Mouse (Mus musculus): ENCODE data around the gene Glrx5.

DNA sequence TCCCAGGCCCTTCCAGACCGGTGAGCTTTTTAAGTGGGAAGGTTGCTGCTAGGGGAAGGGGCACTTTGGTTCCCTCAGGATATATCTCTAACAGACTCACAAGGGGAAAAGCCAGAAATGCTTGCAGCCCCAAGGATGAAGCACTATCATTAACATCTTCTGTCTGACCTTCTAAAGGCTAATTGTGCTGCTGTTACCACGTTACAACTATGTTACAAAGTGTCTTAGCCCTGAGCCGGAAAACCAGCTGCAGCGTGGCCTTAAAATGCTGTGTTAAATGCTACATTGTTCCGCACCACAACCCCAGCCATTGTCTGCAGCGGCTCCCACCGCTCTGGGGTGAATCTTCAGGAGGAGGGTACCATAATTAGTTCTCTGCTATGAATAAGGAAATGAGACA lies 44.6 kb upstream of the Glrx5 start:
- no peak for TF ChIP-seq POLR2A (IDR thresholded peaks at IDR 0.05; ENCODE audit: low read depth, low read length)
- TF ChIP-seq CTCF (conservative IDR thresholded peaks at IDR 0.05 in 1 of 2, IDR thresholded peaks at IDR 0.05 in 1 of 2; ENCODE audit: low read depth in 2 of 2, low read length in 2 of 2): no peak
- no peak for TF ChIP-seq USF2 (conservative IDR thresholded peaks at IDR 0.05; ENCODE audit: low read depth, low read length)
- TF ChIP-seq RCOR1 (conservative IDR thresholded peaks at IDR 0.05; ENCODE audit: low read depth, low read length): no peak
- TF ChIP-seq GABPA (IDR thresholded peaks at IDR 0.05; ENCODE audit: insufficient replicate concordance, low read depth, low read length): no peak
- TF ChIP-seq TCF12 (IDR thresholded peaks at IDR 0.05; ENCODE audit: low read depth, low read length): no peak
- TF ChIP-seq NRF1 (IDR thresholded peaks at IDR 0.05; ENCODE audit: low read depth, low read length): no peak
- no peak for TF ChIP-seq MYC (IDR thresholded peaks at IDR 0.05; ENCODE audit: low read depth, low read length)
- no peak for TF ChIP-seq ZNF384 (IDR thresholded peaks at IDR 0.05; ENCODE audit: low read depth, low read length)
- TF ChIP-seq MXI1 (IDR thresholded peaks at IDR 0.05; ENCODE audit: low read depth, low read length): no peak
- no peak for TF ChIP-seq TBP (conservative IDR thresholded peaks at IDR 0.05; ENCODE audit: low read depth, low read length)

All from CH12.LX (cell line).